Mouse (Mus musculus) heart, adult 8-10 months (tissue): ENCODE measurements at regions not wholly inside any gene's neighbourhood (a gene's known extent, or its start where the extent isn't known, plus 50 kb on each side); places are given as distances from the start of the nearest gene placed in this dataset.
"Not testable (repeated sequence)": the region's sequence is repeated elsewhere in the genome, so short reads cannot be mapped to it uniquely, and the experiment has no call there.

Source experiments
- DNase-seq: peaks from one replicate; pipeline ENCODE4 v3.0.0; 2022; ENCODE audit warnings: low spot score

GRCm38 (mm10) chr9:43514731-43515458, 204.2 kb downstream of the Trim29 start:
- no peak for DNase-seq

- DNase-seq = no peak
Observed at GRCm38 (mm10) chr9:43520931-43521330, 210.3 kb downstream of the Trim29 start.

DNA sequence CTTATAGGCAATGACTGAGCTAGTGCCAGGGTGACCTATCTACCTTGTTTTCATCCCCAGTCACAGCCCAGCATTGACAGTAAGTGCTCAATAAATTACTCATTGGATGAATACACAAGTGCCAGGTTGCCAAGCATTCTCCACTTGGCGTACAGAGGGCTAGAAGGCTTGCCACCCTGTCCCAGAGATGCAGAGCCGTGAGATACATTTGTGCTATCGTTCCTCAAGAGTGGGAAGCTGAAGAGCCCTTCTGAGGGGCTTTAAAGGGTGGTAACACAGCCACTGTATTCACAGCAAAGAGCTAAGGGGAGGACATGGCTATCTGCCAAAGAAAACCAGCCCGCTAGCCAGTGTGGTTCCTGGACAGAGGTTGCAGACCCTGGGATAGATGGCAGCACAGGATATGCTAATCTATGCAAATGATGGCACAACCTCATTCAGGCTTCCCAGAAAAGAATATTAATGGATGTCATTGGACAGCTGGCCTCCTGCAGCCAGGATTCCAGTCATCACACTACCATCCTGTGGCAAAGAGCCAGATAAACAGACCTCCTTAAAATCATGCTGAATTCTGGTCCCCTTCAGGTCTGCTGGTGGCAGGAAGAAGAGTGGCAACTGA, 214.4 kb downstream of the Trim29 start:
- no peak for DNase-seq

DNA sequence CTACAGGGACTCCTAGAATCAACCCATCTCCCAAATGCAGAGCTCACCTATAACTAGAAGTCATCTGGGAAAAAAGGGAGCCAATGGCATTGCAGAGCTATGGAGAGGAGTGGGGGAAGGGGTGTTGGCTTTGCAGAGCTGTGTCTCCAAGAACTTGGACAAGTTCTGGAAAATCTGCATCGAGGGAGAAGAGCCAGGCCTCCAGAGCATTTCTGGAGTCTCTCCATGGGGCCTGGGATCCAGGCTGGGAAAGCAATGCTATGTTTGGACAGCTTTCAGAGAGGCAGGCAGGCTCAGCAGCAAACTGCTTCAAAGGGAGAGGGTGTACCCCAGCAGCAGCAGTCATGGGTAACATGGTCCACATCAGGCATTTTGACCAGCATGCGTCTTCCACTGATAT, 211.6 kb upstream of the Nectin1 start:
- no peak for DNase-seq

DNA sequence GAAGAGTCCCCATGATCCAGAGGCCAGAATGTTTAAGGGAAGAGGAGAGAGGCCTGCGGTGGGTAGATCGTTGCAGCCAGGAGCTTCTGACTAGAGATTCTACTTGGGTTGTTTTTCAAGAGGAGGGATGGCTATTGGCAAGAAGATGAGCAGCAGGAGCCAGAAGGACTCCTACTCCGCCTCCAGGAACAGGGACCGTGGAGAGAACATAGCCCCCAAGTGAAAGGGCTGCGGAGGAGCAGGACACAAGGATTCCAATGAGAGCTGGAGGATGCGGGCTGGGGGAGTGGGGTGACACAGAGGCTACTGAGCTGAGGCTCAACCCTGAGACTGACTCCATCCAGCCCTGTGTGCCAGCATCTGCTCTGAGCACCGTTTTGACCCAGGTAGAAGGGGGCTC, 207.8 kb upstream of the Nectin1 start:
- DNase-seq = no peak

DNA sequence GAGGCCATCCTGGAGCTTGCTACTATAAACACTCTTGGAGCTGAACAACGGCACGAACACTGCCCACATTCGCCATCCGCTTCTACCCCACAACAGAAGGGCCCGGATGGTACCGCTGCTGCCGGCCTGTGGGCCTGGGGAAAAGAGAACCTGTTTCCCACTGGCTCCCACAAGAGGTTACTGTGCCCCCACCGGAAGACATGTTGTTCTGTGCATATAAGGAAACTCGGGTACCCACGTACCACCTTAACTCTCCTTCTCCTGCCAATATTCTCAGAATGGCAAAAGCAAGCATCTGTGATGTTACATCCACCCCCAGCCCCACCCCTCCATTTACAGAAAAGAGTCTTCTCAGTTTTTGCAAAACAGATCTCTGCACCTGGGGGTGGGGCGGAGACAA, 206.7 kb upstream of the Nectin1 start:
- no peak for DNase-seq

DNA sequence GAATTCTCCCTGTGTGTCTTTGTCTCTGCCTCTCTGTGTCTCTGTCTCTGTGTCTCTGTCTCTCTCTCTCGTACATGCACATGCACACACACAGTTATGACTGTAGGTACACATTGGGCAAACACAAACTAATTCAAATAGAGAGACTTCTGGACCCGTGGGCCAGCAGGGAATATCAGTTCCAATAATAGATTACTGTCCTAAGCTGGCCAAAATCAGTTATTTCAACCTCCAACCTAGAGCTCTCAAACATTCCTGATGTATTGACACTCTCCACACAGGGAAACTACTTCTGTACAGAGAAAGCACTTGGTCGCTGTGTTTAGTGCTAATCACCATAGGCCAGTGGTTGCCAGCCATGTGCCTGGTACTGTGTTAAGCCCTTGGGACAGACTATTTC, 203.7 kb upstream of the Nectin1 start:
- no peak for DNase-seq

GRCm38 (mm10) chr9:43541234-43541633, 202.6 kb upstream of the Nectin1 start:
- DNase-seq = peak; percentile 46

- DNase-seq = no peak
Observed at GRCm38 (mm10) chr9:43542077-43542654, 201.6 kb upstream of the Nectin1 start.

GRCm38 (mm10) chr9:43545081-43545565, 198.7 kb upstream of the Nectin1 start:
- peak; percentile 29 for DNase-seq

DNA sequence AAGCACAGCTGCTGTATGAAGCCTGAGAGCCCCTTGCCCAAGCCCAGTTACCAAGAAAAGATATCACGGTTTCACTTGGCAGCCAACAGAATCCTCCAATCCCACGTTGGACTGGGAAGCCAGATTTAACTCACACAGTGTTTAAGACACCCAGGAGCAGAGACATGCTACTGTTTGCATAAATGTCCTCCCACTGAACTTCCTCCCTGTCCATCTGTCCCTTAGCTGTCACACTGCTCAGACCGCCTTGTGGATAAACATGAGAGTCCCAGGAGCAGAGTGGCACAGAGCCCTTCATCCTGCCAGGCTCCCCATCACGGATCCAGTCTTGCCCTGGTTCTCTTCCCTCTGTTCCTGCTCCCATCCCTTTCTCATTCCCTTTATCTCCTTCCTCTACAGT, 194.9 kb upstream of the Nectin1 start:
- DNase-seq = no peak

GRCm38 (mm10) chr9:43549293-43549692, 194.5 kb upstream of the Nectin1 start:
- no peak for DNase-seq

- not testable (repeated sequence) for DNase-seq
Observed at GRCm38 (mm10) chr9:43552758-43553157, 191.0 kb upstream of the Nectin1 start.

- DNase-seq = no peak
Observed at GRCm38 (mm10) chr9:43562016-43562415, 181.8 kb upstream of the Nectin1 start.

GRCm38 (mm10) chr9:43564239-43564906, 179.4 kb upstream of the Nectin1 start:
- no peak for DNase-seq

DNA sequence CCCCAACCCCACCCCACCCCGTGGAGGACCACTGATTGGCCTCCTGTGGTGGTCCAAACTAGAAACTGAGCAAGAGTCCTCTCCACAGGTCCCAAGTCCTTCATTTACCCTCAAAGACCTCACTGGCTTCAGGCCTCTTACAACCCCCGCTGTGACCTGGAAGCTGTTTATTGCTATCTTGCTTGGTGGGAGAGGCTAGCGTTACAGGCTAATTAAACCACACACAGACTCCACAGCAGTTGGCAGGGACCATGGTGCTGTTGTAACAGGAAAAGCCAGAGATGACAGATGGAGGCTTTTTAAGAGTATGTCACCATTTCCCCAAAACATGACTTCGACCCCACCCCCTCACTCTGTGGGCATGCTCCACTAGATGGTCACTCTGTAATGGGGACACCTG, 174.9 kb upstream of the Nectin1 start:
- DNase-seq = no peak

- no peak for DNase-seq
Observed at GRCm38 (mm10) chr9:43571086-43571485, 172.7 kb upstream of the Nectin1 start.

DNA sequence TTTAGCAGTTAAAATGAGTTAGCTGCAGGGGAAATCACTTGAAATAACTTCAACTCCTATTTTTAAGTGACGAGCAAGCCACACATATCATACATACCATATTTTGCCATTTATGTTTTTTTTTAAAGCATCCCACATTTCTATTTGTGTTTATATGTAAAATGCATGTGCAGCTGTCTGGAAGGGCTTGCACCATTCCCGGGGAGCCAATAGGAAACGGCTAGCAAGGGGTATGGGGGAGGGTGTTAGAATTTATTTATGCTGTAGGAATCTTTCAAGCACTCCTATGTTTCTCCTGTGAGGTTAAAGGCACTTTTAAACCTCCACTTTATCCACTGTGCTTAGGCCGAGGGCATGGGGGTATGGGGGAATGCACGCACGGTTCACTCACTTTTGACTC, 168.1 kb upstream of the Nectin1 start:
- DNase-seq = no peak

GRCm38 (mm10) chr9:43580653-43581052, 163.1 kb upstream of the Nectin1 start:
- DNase-seq = no peak

GRCm38 (mm10) chr9:43585616-43586015, 158.2 kb upstream of the Nectin1 start:
- peak; percentile 33 for DNase-seq

DNA sequence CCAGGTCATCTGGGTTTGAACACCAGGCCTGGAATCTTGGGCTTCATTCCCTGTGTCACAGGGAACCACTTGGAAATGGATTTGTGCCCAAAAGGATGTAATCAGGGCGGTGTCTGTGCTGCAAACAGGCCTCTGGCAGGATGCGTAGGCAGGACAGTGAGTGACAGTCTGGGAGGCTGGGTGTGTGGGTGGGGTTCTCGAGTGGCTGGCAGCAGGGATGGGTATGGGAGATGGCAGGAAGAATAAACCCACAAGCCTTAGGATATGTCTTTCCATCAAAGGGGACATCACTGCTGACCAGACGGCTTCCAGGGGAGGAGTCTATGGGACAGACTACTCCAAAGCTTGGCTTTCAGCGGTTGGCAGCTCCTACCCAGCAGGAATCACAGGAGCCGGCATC, 150.5 kb upstream of the Nectin1 start:
- DNase-seq = no peak

GRCm38 (mm10) chr9:43594814-43595213, 149.0 kb upstream of the Nectin1 start:
- no peak for DNase-seq
